Mouse (Mus musculus) testis, adult 2 months (tissue): Measurements from ENCODE around the gene Yap1.

Experiments used
- CTCF ChIP-seq: fragments of 200-500 bp; IDR thresholded peaks from 2 replicates; pipeline ENCODE4 v1.5.1; 2012; ENCODE audit warnings: low read depth, mild to moderate bottlenecking, inconsistent platforms, low read length, moderate library complexity; ENCODE audit not compliant: control insufficient read depth, insufficient read depth, insufficient replicate concordance
- POLR2A ChIP-seq: fragments of 200-500 bp; IDR thresholded peaks from 2 replicates; pipeline ENCODE4 v1.6.1; 2012; ENCODE audit warnings: low read depth, mild to moderate bottlenecking, inconsistent platforms, low read length, moderate library complexity; ENCODE audit not compliant: control insufficient read depth

- no peak for TF ChIP-seq POLR2A
- no peak for TF ChIP-seq CTCF
Measured at GRCm38 (mm10) chr9:7958025-7958593, 46.3 kb downstream of the Yap1 start.
